ENCODE assay signal across 23 mouse cellular contexts in genomic region chr7:121947513-121947912, GRCm38 (mm10). TPM values are rescaled to one million over a fixed set of nuclear protein-coding genes. Genes with fewer than 3 reads are reported as not detected.
DNase-seq lines count a peak whose midpoint lies in the region; ATAC-seq and TF ChIP-seq lines count a peak whose summit lies in the region.
"Had no signal": no experiment of that assay in that cellular context is flagged by ENCODE, and none has a peak within 500 bp of the region (broad histone marks: within the 10 kb centered on the region; RNA-seq: fewer than 3 reads in every experiment).

No protein-coding gene starts in this region.

- no peak overlapping the region for H3K9ac ChIP-seq in lung, embryonic 14.5 days
- no peak overlapping the region for H3K9ac ChIP-seq in hindbrain, embryonic 13.5 days
- no peak overlapping the region for H3K9ac ChIP-seq in midbrain, embryonic 14.5 days (replicated peaks; ENCODE audit: low read length)
- H3K9ac ChIP-seq: embryonic facial prominence, embryonic 15.5 days; heart, embryonic 13.5 days; hindbrain, embryonic 12.5 days had no signal

- no peak overlapping the region for H3K4me3 ChIP-seq in lung, embryonic 14.5 days (ENCODE audit: low read depth, low read length)
- no peak overlapping the region for H3K4me3 ChIP-seq in midbrain, embryonic 10.5 days
- no peak overlapping the region for H3K4me3 ChIP-seq in hindbrain, embryonic 13.5 days
- H3K4me3 ChIP-seq in midbrain, embryonic 14.5 days (replicated peaks; ENCODE audit: low read depth, low read length), result no peak overlapping the region
- H3K4me3 ChIP-seq: embryonic facial prominence, embryonic 15.5 days; erythroblast, embryonic 14.5 days; forebrain, embryonic 10.5 days; heart, embryonic 13.5 days; hindbrain, embryonic 12.5 days had no signal

- H3K9me3 ChIP-seq in lung, embryonic 14.5 days (ENCODE audit: low read depth, low read length), result no peaks in the 10 kb centered on the region
- H3K9me3 ChIP-seq in midbrain, embryonic 10.5 days (replicated peaks), result peaks cover 3% of the 10 kb centered on the region; the same call in 1 of the 2 replicates
- H3K9me3 ChIP-seq in hindbrain, embryonic 13.5 days, result no peaks in the 10 kb centered on the region
- no peaks in the 10 kb centered on the region for H3K9me3 ChIP-seq in midbrain, embryonic 14.5 days (ENCODE audit: control insufficient read depth, low read length)
- H3K9me3 ChIP-seq: embryonic facial prominence, embryonic 15.5 days; forebrain, embryonic 10.5 days; heart, embryonic 13.5 days; hindbrain, embryonic 12.5 days had no signal

- H3K4me2 ChIP-seq in lung, embryonic 14.5 days, result no peak overlapping the region
- H3K4me2 ChIP-seq in hindbrain, embryonic 13.5 days, result no peak overlapping the region
- no peak overlapping the region for H3K4me2 ChIP-seq in midbrain, embryonic 14.5 days (ENCODE audit: low read length)
- H3K4me2 ChIP-seq: embryonic facial prominence, embryonic 15.5 days; heart, embryonic 13.5 days; hindbrain, embryonic 12.5 days had no signal

- H3K27ac ChIP-seq in lung, embryonic 14.5 days (ENCODE audit: low read depth), result peak overlapping the region; percentile 43; the same call in 1 of the 2 replicates
- no peak overlapping the region for H3K27ac ChIP-seq in midbrain, embryonic 10.5 days (replicated peaks)
- H3K27ac ChIP-seq in hindbrain, embryonic 13.5 days, result no peak overlapping the region
- H3K27ac ChIP-seq in midbrain, embryonic 14.5 days (replicated peaks; ENCODE audit: low read depth, low read length), result no peak overlapping the region
- H3K27ac ChIP-seq: embryonic facial prominence, embryonic 15.5 days; forebrain, embryonic 10.5 days; heart, embryonic 13.5 days; hindbrain, embryonic 12.5 days; hindbrain, postnatal 0 days had no signal

- DNase-seq in R1 (ENCODE audit: low read depth, low spot score), result peak; percentile 24
- DNase-seq in lung, embryonic 14.5 days, result no peak
- DNase-seq in lung, postnatal 10 days, result peak; percentile 48
- DNase-seq in lung, postnatal 4 days, result peak; percentile 38 to 75
- DNase-seq in midbrain, embryonic 10.5 days (ENCODE audit: low spot score), result no peak
- no peak for DNase-seq in midbrain, embryonic 14.5 days
- DNase-seq: adrenal gland, adult 2 months; adrenal gland, postnatal 36 days; cerebellum, adult 8-10 months; cerebellum, postnatal 14 days; embryo, embryonic 11 days; gastrocnemius, postnatal 36 days; heart, adult 11 months; heart, postnatal 4 days had no signal

- TF ChIP-seq CTCF in lung, embryonic 14.5 days (IDR thresholded peaks at IDR 0.05; ENCODE audit: low read depth), result no peak

- ATAC-seq in lung, embryonic 14.5 days (ENCODE audit: insufficient read depth), result no peak
- ATAC-seq in hindbrain, embryonic 13.5 days (ENCODE audit: low FRiP score), result no peak
- ATAC-seq in midbrain, embryonic 14.5 days (ENCODE audit: low FRiP score, low TSS enrichment), result no peak
- ATAC-seq: forebrain, embryonic 14.5 days; hindbrain, postnatal 0 days had no signal

- peaks cover 16% of the 10 kb centered on the region; the same call in 1 of the 2 replicates for H3K36me3 ChIP-seq in lung, embryonic 14.5 days (ENCODE audit: insufficient read depth)
- peaks cover 33% of the 10 kb centered on the region for H3K36me3 ChIP-seq in midbrain, embryonic 10.5 days
- H3K36me3 ChIP-seq in hindbrain, embryonic 13.5 days, result peaks cover 39% of the 10 kb centered on the region
- H3K36me3 ChIP-seq in midbrain, embryonic 14.5 days (ENCODE audit: control insufficient read depth, insufficient read depth, low read length), result peaks cover 28% of the 10 kb centered on the region

- 49% methylated on average over 4 of the region's 4 CpGs for WGBS in lung, embryonic 14.5 days
- 86% methylated on average over 4 of the region's 4 CpGs for WGBS in midbrain, embryonic 10.5 days
- 63% methylated on average over 4 of the region's 4 CpGs for WGBS in hindbrain, embryonic 13.5 days
- 75% methylated on average over 4 of the region's 4 CpGs for WGBS in midbrain, embryonic 14.5 days

- no peaks in the 10 kb centered on the region for H3K27me3 ChIP-seq in lung, embryonic 14.5 days (ENCODE audit: insufficient read depth, low read length)
- no peaks in the 10 kb centered on the region for H3K27me3 ChIP-seq in midbrain, embryonic 10.5 days (ENCODE audit: low read depth, poor library complexity, severe bottlenecking)
- no peaks in the 10 kb centered on the region for H3K27me3 ChIP-seq in hindbrain, embryonic 13.5 days
- no peaks in the 10 kb centered on the region for H3K27me3 ChIP-seq in midbrain, embryonic 14.5 days (ENCODE audit: control insufficient read depth, insufficient read depth, low read length)
- H3K27me3 ChIP-seq: CH12.LX; embryonic facial prominence, embryonic 15.5 days; heart, embryonic 13.5 days; hindbrain, embryonic 12.5 days had no signal

- no peaks in the 10 kb centered on the region for H3K4me1 ChIP-seq in lung, embryonic 14.5 days (ENCODE audit: insufficient read depth)
- no peaks in the 10 kb centered on the region for H3K4me1 ChIP-seq in midbrain, embryonic 10.5 days
- peaks cover 6% of the 10 kb centered on the region; the same call in 1 of the 2 replicates for H3K4me1 ChIP-seq in hindbrain, embryonic 13.5 days (replicated peaks)
- H3K4me1 ChIP-seq in midbrain, embryonic 14.5 days (ENCODE audit: control insufficient read depth, insufficient read depth, low read length), result no peaks in the 10 kb centered on the region
- H3K4me1 ChIP-seq: embryonic facial prominence, embryonic 15.5 days; forebrain, embryonic 10.5 days; hindbrain, embryonic 12.5 days had no signal

RNA-seq across cellular contexts. Expression of gene Cog7, which starts 34.0 kb away (rescaled TPM):
- polyA plus RNA-seq in lung, embryonic 14.5 days (2014; fragmentation: Nextera tagmentation; extraction: Ambion mirVana), result 23.1 and 23.2 TPM in 2 replicates
- 22.1 and 25.4 TPM in 2 replicates for polyA plus RNA-seq in midbrain, embryonic 10.5 days (2016; fragmentation: Nextera tagmentation; extraction: Ambion mirVana)
- 22.5 and 23.0 TPM in 2 replicates for polyA plus RNA-seq in hindbrain, embryonic 13.5 days (2015; fragmentation: Nextera tagmentation; extraction: Ambion mirVana)
- 15.4 and 19.8 TPM in 2 replicates for polyA plus RNA-seq in midbrain, embryonic 14.5 days (2014; fragmentation: Nextera tagmentation; extraction: Ambion mirVana)

Comparison
In these comparisons a context has a peak if more than half of its experiments do, and no peak if none do; other contexts are left out.
1. DNase-seq: peak in R1 (single experiment), lung, postnatal 10 days (single experiment) and lung, postnatal 4 days (2 of 2); none in lung, embryonic 14.5 days (single experiment), midbrain, embryonic 10.5 days (single experiment) and midbrain, embryonic 14.5 days (single experiment).